In the genomic region with DNA sequence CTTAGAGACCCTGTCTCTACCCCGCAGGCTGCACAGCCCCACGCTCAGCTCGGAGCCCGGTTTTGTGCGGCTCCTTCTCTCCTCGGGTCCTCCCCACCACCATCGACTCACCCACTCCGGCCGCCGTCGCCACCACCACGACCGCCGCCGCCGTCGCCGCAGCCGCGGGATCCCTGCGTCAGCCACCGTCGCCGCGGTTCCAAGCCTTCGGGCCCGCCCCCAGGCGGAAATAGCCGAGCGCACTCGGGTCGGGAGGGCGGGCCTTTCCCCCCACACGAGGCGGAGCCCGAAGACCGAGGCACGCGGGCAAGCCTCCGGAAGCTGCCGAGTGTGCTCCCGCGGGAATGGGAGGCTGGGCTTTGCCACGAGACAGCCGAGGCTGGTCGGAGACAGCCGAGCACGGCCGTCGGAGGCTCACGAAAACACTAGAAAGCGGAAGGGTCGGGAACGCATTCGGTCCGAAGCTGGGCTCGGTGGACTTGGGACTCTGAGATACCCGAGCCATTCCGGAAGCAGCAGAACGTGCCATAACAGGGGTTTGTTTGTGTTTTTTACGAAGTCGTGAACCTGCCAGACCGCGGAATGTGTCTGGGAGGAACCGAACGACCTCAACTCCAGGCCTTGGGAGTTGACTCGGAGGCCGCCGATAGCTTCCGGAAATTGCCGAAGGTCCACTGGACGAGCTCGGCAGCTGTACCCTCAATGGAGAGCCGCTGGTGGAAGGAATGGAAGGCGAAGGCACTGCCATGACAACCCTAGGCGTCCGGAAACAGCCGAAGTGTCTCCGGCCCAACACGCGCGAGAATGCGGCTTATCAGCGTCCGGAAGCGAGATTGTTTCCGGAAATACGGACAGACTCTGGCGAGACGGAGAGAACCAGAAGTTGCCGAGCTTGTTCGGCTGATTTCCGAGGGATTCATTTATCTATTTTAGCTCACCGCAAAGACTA, we compare ENCODE assay signal across 8 mouse cellular contexts. TPM values are rescaled to one million over a fixed set of nuclear protein-coding genes. Genes with fewer than 3 reads are reported as not detected.
A peak's percentile ranks its signal among the peaks of the same experiment; 100 is the strongest.
DNase-seq lines count a peak whose midpoint lies in the region; ATAC-seq lines count a peak whose summit lies in the region.

TSS of gene Pik3r2 (minus strand) at position 218 of the 949 bp plus-strand sequence.

- DNase-seq in NIH3T3 (ENCODE audit: low read depth), result peak; percentile 99
- DNase-seq in cerebellum, postnatal 10 days, result peak; percentile 100
- DNase-seq in frontal cortex, postnatal 14 days (ENCODE audit: low spot score in 2 of 2), result peak; percentile 98
- DNase-seq in layer of hippocampus, postnatal 25 days (ENCODE audit: extremely low spot score in 1 of 2, low spot score in 1 of 2), result peak; percentile 99
- DNase-seq in lung, postnatal 25 days (ENCODE audit: low spot score), result peak; percentile 97
- DNase-seq in retina, embryonic 14.5 days (ENCODE audit: low spot score), result peak; percentile 98
- DNase-seq in thymus, postnatal 4 days, result peak; percentile 99

- peaks cover 68% of the 10 kb centered on the region for H3K36me3 ChIP-seq in hindbrain, embryonic 13.5 days

- WGBS in hindbrain, embryonic 13.5 days, result under 1% methylated on average over 85 of the region's 94 CpGs

- H3K4me2 ChIP-seq in hindbrain, embryonic 13.5 days, result peak within 1 kb of the TSS; percentile 92

- H3K4me3 ChIP-seq in hindbrain, embryonic 13.5 days, result peak within 1 kb of the TSS; percentile 86

- H3K27ac ChIP-seq in hindbrain, embryonic 13.5 days, result peak within 1 kb of the TSS; percentile 98

- peak within 1 kb of the TSS; percentile 99 for H3K9ac ChIP-seq in hindbrain, embryonic 13.5 days

- peak; percentile 94 for ATAC-seq in hindbrain, embryonic 13.5 days (ENCODE audit: low FRiP score)

- no peaks in the 10 kb centered on the region for H3K9me3 ChIP-seq in hindbrain, embryonic 13.5 days

- no peaks in the 10 kb centered on the region for H3K27me3 ChIP-seq in hindbrain, embryonic 13.5 days

- H3K4me1 ChIP-seq in hindbrain, embryonic 13.5 days (replicated peaks), result peaks cover 52% of the 10 kb centered on the region

RNA-seq across cellular contexts. Expression of gene Pik3r2, which starts in this region (rescaled TPM):
- 90.0 and 94.1 TPM in 2 replicates for polyA plus RNA-seq in hindbrain, embryonic 13.5 days (2015; fragmentation: Nextera tagmentation; extraction: Ambion mirVana)
- 100 to 1,000 TPM; 154 to 159 TPM for total RNA-seq in layer of hippocampus, postnatal 25 days (2021)

Comparison
In these comparisons a context has a peak if more than half of its experiments do, and no peak if none do; other contexts are left out.
1. Peak in every context shown above with its lines: DNase-seq, ATAC-seq, H3K4me3 ChIP-seq and H3K27ac ChIP-seq.